Mouse (Mus musculus) kidney, postnatal 0 days (tissue): ENCODE results near the gene Prrt4. TPM values are rescaled to one million over a fixed set of nuclear protein-coding genes. Genes with fewer than 3 reads are reported as not detected.
"Not testable (repeated sequence)": the region's sequence is repeated elsewhere in the genome, so short reads cannot be mapped to it uniquely, and the experiment has no call there.

Source experiments
- ATAC-seq: fragments of 200-750 bp; cut with Nextera tagmentation; replicated peaks from 2 replicates; pipeline ENCODE4 v1.8.0; 2017; ENCODE audit warnings: low read depth, moderate number of reproducible peaks, moderate TSS enrichment, moderate library complexity; ENCODE audit not compliant: low FRiP score
- DNase-seq: peaks from one replicate; pipeline ENCODE4 v3.0.0-alpha.2; 2016; ENCODE audit warnings: low spot score
- H3K27ac ChIP-seq: fragments of 300-500 bp; sonication (generic); 2 replicates; pipeline ENCODE4 v1.5.1; 2014; ENCODE audit warnings: mild to moderate bottlenecking
- H3K27me3 ChIP-seq: fragments of 300-500 bp; sonication (generic); 2 replicates; pipeline ENCODE4 v1.6.1; 2014; ENCODE audit warnings: low read length, mixed read lengths; ENCODE audit not compliant: insufficient read depth
- H3K36me3 ChIP-seq: fragments of 300-500 bp; sonication (generic); 2 replicates; pipeline ENCODE4 v1.6.1; 2014; ENCODE audit warnings: low read length, mixed read lengths; ENCODE audit not compliant: insufficient read depth
- H3K4me1 ChIP-seq: fragments of 300-500 bp; sonication (generic); replicated peaks from 2 replicates; pipeline ENCODE4 v1.6.1; 2014; ENCODE audit warnings: antibody characterized with exemption, low read length, mixed read lengths; ENCODE audit not compliant: insufficient read depth
- H3K4me2 ChIP-seq: fragments of 300-500 bp; sonication (generic); 2 replicates; pipeline ENCODE4 v1.6.1; 2014; ENCODE audit warnings: mild to moderate bottlenecking, low read length, moderate library complexity, mixed read lengths
- H3K4me3 ChIP-seq: fragments of 300-500 bp; sonication (generic); replicated peaks from 2 replicates; pipeline ENCODE4 v1.5.1; 2014; ENCODE audit warnings: low read depth, low read length
- H3K9ac ChIP-seq: fragments of 300-500 bp; sonication (generic); 2 replicates; pipeline ENCODE4 v1.6.1; 2014; ENCODE audit warnings: low read depth, low read length
- H3K9me3 ChIP-seq: fragments of 300-500 bp; sonication (generic); replicated peaks from 2 replicates; pipeline ENCODE4 v1.6.1; 2016; ENCODE audit warnings: low read length, inconsistent platforms, mixed read lengths
- CTCF ChIP-seq: IDR thresholded peaks from 2 replicates; pipeline ENCODE4 v1.5.1; 2016; ENCODE audit warnings: antibody characterized with exemption, low read depth, mild to moderate bottlenecking, moderate library complexity
- WGBS: fragments of 180-500 bp; shearing (Covaris S2); extraction: QIAGEN DNeasy Blood & Tissue Kit; methylation state at CpG from one replicate; pipeline ENCODE4 v1.1.7; 2014; 5-methylcytosine and 5-hydroxymethylcytosine counted together
- polyA plus RNA-seq: library from polyadenylated mRNA; unstranded; fragments of >200 nt; fragmentation: Nextera tagmentation; extraction: Ambion mirVana; gene quantifications from 2 replicates; pipeline ENCODE4 v1.2.1, GENCODE M21; 2015

Gene Prrt4
- polyA plus RNA-seq, 1 experiment from 2014 or later = 0.76 TPM

GRCm38 (mm10) chr6:29164314-29165244 is 14.8 kb downstream of the Prrt4 start, which contains the start of gene Rbm28:
TSS of gene Rbm28 (minus strand) at chr6:29165006.
- no peak within 1 kb of the TSS for H3K27ac ChIP-seq
- DNase-seq = peak; percentile 95
- 7% methylated on average over 42 of the region's 42 CpGs for WGBS

GRCm38 (mm10) chr6:29161291-29161690 is 18.1 kb downstream of the Prrt4 start:
- WGBS = 96% methylated on average over 5 of the region's 5 CpGs
- H3K27ac ChIP-seq, ATAC-seq, H3K9me3 ChIP-seq, H3K4me2 ChIP-seq, H3K4me3 ChIP-seq, H3K27me3 ChIP-seq, DNase-seq, H3K4me1 ChIP-seq, H3K9ac ChIP-seq: not testable (repeated sequence)
- H3K36me3 ChIP-seq = peaks cover 28% of the 10 kb centered on the region

More at GRCm38 (mm10) chr6:29164314-29165244, 14.8 kb downstream of the Prrt4 start, which contains the start of gene Rbm28:
- no peaks in the 10 kb centered on the region for H3K9me3 ChIP-seq
- H3K4me1 ChIP-seq = 0 out of 2 replicates have a peak, but pooled peaks cover 5% of the 10 kb centered on the region
- peak within 1 kb of the TSS; percentile 78 for H3K4me2 ChIP-seq
- H3K36me3 ChIP-seq = peaks cover 5% of the 10 kb centered on the region; the same call in 1 of the 2 replicates
- peak within 1 kb of the TSS; percentile 74 for H3K4me3 ChIP-seq
- TF ChIP-seq CTCF = no peak
- peaks cover 8% of the 10 kb centered on the region for H3K27me3 ChIP-seq
- ATAC-seq = peak; percentile 83
- H3K9ac ChIP-seq = peak within 1 kb of the TSS; percentile 77

GRCm38 (mm10) chr6:29160786-29161185 is 18.6 kb downstream of the Prrt4 start:
- Histone ChIP-seq H3K9ac (no peak overlapping the region), H3K4me1 (0 out of 2 replicates have a peak, but pooled peaks cover 5% of the 10 kb centered on the region), H3K4me3 (no peak overlapping the region), H3K27ac (no peak overlapping the region), H3K4me2 (no peak overlapping the region), H3K27me3 (no peaks in the 10 kb centered on the region), H3K9me3 (no peaks in the 10 kb centered on the region), H3K36me3 (peaks cover 33% of the 10 kb centered on the region)
- DNase-seq = no peak
- no peak for ATAC-seq
- 85% methylated on average over 2 of the region's 2 CpGs for WGBS
- no peak for TF ChIP-seq CTCF

DNA sequence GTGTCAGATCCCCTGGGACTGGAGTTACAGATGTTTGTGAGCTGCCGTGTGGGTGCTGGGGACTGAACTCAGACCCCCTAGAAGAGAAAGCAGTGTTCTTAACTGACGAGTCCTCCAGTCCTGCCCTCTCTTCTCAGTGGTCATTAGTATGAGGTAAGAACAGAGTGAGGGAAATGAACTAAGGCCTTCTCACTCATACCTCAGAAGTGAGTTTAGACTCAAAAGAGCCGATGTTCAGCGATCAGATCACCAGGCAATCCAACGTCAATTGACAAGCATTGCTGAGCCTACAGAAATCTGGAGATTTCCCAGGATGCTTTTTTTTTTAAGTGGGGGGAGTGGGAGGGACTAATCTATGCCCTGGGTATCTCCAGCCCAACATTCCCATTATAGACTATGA is 23.1 kb downstream of the Prrt4 start:
- H3K4me1 ChIP-seq = no peaks in the 10 kb centered on the region
- no peak overlapping the region for H3K9ac ChIP-seq
- WGBS = 91% methylated on average over 5 of the region's 5 CpGs
- no peaks in the 10 kb centered on the region for H3K27me3 ChIP-seq
- no peak overlapping the region for H3K27ac ChIP-seq
- H3K4me3 ChIP-seq = no peak overlapping the region
- H3K9me3 ChIP-seq = no peaks in the 10 kb centered on the region
- no peak for ATAC-seq
- TF ChIP-seq CTCF = no peak
- no peak for DNase-seq
- H3K36me3 ChIP-seq = peaks cover 58% of the 10 kb centered on the region
- H3K4me2 ChIP-seq = no peak overlapping the region

GRCm38 (mm10) chr6:29150001-29150400 is 29.4 kb downstream of the Prrt4 start:
- WGBS = 100% methylated on average over 1 of the region's 1 CpGs
- no peak for ATAC-seq

DNA sequence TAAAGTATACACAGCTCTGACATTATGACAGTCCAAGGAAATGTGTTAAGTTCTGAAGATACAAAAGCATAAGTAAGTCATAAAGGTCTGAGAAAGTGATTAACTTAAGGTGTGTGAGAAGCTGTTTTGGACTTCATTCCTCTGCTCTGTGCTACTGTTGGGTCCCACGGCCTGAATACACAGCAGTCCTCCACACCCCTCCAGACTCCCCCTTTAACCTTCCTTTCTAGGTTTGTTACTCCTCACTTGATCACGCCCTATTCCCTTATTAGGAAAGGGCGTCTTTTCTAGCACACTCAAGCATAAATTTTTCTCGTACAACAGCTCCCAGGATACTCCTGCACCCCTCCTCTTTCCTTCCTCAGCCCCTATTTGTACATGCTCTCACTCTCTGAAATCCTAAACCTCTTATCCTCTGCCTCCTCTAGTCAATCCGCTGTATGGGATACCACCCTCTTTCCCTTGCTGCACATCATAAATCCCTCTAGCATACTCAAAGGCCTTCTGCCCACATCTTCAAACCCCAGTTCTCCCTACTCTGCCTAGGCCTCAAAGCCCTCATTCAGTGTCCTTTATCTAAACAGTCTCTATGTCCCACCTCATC is 31.9 kb downstream of the Prrt4 start:
- DNase-seq (peak; percentile 72), ATAC-seq (no peak)
- Histone ChIP-seq H3K9me3 (no peaks in the 10 kb centered on the region), H3K27ac (peak overlapping the region; percentile 60; the same call in 1 of the 2 replicates), H3K4me3 (no peak overlapping the region), H3K36me3 (peaks cover 9% of the 10 kb centered on the region; the same call in 1 of the 2 replicates), H3K27me3 (no peaks in the 10 kb centered on the region), H3K4me2 (no peak overlapping the region), H3K4me1 (peaks cover 11% of the 10 kb centered on the region), H3K9ac (no peak overlapping the region)
- 28% methylated on average over 5 of the region's 5 CpGs for WGBS
- TF ChIP-seq CTCF = no peak

More at GRCm38 (mm10) chr6:29150001-29150400, 29.4 kb downstream of the Prrt4 start:
- no peak overlapping the region for H3K27ac ChIP-seq
- DNase-seq = no peak
- no peak overlapping the region for H3K4me3 ChIP-seq
- TF ChIP-seq CTCF = no peak
- H3K9me3 ChIP-seq = no peaks in the 10 kb centered on the region
- H3K4me2 ChIP-seq = no peak overlapping the region
- no peaks in the 10 kb centered on the region for H3K27me3 ChIP-seq
- peaks cover 11% of the 10 kb centered on the region for H3K4me1 ChIP-seq
- H3K9ac ChIP-seq = no peak overlapping the region
- peaks cover 22% of the 10 kb centered on the region for H3K36me3 ChIP-seq
